Mouse (Mus musculus): Measurements from ENCODE around the gene Mroh2a.

Mroh2a gene

GRCm38 (mm10) chr1:88279111-88280005 is 52.6 kb downstream of the Mroh2a start:
- DNase-seq: no peak

GRCm38 (mm10) chr1:88280006-88280690 is 53.4 kb downstream of the Mroh2a start:
- DNase-seq: no peak

- DNase-seq: no peak
Measured at GRCm38 (mm10) chr1:88282301-88282700, 55.5 kb downstream of the Mroh2a start.

GRCm38 (mm10) chr1:88283376-88284227 is 56.8 kb downstream of the Mroh2a start:
- DNase-seq: no peak

GRCm38 (mm10) chr1:88284228-88284945 is 57.6 kb downstream of the Mroh2a start:
- DNase-seq: no peak

GRCm38 (mm10) chr1:88284946-88285320 is 58.1 kb downstream of the Mroh2a start:
- DNase-seq: peak; percentile 70 to 77

GRCm38 (mm10) chr1:88285652-88286051 is 58.9 kb downstream of the Mroh2a start:
- no peak for DNase-seq

- no peak for DNase-seq
Measured at GRCm38 (mm10) chr1:88286136-88286845, 59.5 kb downstream of the Mroh2a start.

- no peak for DNase-seq
Measured at GRCm38 (mm10) chr1:88286887-88287696, 60.3 kb downstream of the Mroh2a start.

GRCm38 (mm10) chr1:88287697-88287980 is 60.9 kb downstream of the Mroh2a start:
- DNase-seq: peak; percentile 81 to 88

GRCm38 (mm10) chr1:88288056-88288788 is 61.4 kb downstream of the Mroh2a start:
- no peak for DNase-seq

- DNase-seq: no peak
Measured at GRCm38 (mm10) chr1:88288789-88289127, 62.0 kb downstream of the Mroh2a start.

- no peak for DNase-seq
Measured at GRCm38 (mm10) chr1:88289152-88289551, 62.4 kb downstream of the Mroh2a start.

GRCm38 (mm10) chr1:88289917-88290316 is 63.1 kb downstream of the Mroh2a start:
- DNase-seq: peak; percentile 70 to 75

GRCm38 (mm10) chr1:88290511-88290910 is 63.7 kb downstream of the Mroh2a start:
- no peak for DNase-seq

- DNase-seq: no peak
Measured at GRCm38 (mm10) chr1:88291409-88292005, 64.7 kb downstream of the Mroh2a start.

- no peak for DNase-seq
Measured at GRCm38 (mm10) chr1:88292057-88292456, 65.3 kb downstream of the Mroh2a start.

GRCm38 (mm10) chr1:88294650-88295049 is 67.9 kb downstream of the Mroh2a start:
- DNase-seq: no peak

- no peak for DNase-seq
Measured at GRCm38 (mm10) chr1:88296171-88296920, 69.6 kb downstream of the Mroh2a start.

All from cerebellum, postnatal 10 days (tissue).